Mouse (Mus musculus): ENCODE measurements around the gene Tspan4. TPM values are rescaled to one million over a fixed set of nuclear protein-coding genes. Genes with fewer than 3 reads are reported as not detected.
A peak's percentile ranks its signal among the peaks of the same experiment; 100 is the strongest.

Tspan4 gene
- polyA plus RNA-seq, 1 experiment from 2014 or later: 47.7 TPM

DNA sequence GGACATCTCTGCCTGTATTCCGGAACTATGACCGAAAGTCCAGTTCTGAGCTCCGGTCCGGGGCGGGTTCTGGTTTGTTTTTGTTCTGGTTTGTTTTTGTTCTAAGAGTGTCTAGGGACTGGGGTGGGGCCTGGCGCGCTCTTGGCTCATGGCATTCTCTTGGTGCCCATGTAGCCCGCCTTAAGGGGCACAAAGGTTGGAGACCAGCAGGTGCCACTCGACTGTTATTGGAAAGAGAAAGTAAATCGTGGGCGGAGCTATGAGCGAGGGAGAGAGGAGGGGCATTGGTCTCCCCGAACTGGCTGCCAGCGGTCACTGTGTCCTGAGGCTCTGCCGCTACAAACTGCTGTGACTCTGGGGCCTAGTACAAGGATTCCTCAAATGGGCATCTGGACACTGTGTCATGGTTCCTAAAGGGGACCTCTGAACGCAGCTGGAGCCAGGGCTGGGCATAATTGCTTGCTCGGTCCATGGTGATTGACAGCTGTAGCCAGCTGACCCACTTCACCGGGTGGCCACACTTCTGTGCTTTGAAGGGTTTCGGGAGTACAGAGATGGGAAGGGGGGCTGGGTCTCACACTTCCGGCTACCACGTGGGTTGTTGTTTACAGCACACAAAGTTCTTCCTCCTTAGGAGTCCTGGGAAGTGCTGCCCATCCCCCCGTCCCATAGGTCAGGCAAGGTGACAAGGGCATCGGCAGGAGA lies 19.3 kb upstream of the Tspan4 start:
- peak overlapping the region; percentile 71 for H3K9ac ChIP-seq
- peaks cover 28% of the 10 kb centered on the region for H3K36me3 ChIP-seq (replicated peaks)
- ATAC-seq (ENCODE audit: insufficient read depth): peak; percentile 17
- H3K9me3 ChIP-seq (replicated peaks): no peaks in the 10 kb centered on the region
- H3K4me2 ChIP-seq: peak overlapping the region; percentile 99
- H3K27me3 ChIP-seq: peaks cover 21% of the 10 kb centered on the region
- whole genome bisulfite sequencing (ENCODE audit: insufficient replicate concordance): 2% methylated on average over 23 of the region's 23 CpGs
- H3K4me1 ChIP-seq (replicated peaks): peaks cover 56% of the 10 kb centered on the region
- peak overlapping the region; percentile 78 for H3K4me3 ChIP-seq (replicated peaks)
- peak overlapping the region; percentile 89 for H3K27ac ChIP-seq (replicated peaks)

DNA sequence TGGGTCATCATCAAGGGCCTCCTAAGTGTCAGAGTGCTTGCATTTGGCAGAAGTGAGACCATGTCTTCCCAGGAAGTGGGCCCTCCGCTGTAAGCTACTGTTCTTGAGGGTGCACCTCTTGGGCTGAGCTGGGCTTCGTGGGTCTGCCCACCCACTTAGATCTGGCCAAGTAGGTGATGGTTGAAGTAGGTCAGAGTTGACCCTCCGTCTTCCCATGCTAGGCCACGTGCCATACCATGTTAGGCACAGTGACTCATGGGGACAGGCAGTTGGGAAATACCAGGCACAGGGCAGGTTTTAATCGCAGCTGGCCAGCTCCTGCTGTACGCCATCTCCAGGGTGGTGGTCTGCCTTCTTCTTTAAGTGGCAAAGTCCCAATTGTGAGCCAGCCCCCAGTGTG lies 18.3 kb upstream of the Tspan4 start:
- H3K36me3 ChIP-seq (replicated peaks): peaks cover 18% of the 10 kb centered on the region
- peak overlapping the region; percentile 99 for H3K4me2 ChIP-seq
- peaks cover 31% of the 10 kb centered on the region for H3K27me3 ChIP-seq
- peaks cover 55% of the 10 kb centered on the region for H3K4me1 ChIP-seq (replicated peaks)
- no peaks in the 10 kb centered on the region for H3K9me3 ChIP-seq (replicated peaks)
- no peak overlapping the region for H3K27ac ChIP-seq (replicated peaks)
- H3K9ac ChIP-seq: no peak overlapping the region
- ATAC-seq (ENCODE audit: insufficient read depth): no peak
- WGBS (ENCODE audit: insufficient replicate concordance): 75% methylated on average over 6 of the region's 6 CpGs
- peak overlapping the region; percentile 78; the same call in 1 of the 2 replicates for H3K4me3 ChIP-seq (replicated peaks)

DNA sequence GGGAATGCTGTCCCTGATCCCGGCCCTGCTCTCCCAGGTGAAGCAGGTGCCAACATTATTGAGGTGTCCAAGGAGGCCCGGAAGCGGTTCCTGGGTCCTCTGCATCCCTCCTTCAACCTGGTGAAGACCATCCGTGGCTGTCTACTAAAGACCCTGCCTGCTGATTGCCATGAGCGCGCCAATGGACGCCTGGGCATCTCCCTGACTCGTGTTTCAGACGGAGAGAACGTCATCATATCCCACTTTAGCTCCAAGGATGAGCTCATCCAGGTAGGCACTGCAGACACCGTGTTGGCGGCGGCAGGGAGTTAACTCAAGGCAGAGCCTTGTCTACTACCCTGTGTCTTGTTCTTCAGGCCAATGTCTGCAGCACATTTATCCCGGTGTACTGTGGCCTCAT lies 17.8 kb upstream of the Tspan4 start:
- no peak overlapping the region for H3K27ac ChIP-seq (replicated peaks)
- no peak overlapping the region for H3K4me2 ChIP-seq
- 82% methylated on average over 14 of the region's 14 CpGs for WGBS (ENCODE audit: insufficient replicate concordance)
- no peaks in the 10 kb centered on the region for H3K9me3 ChIP-seq (replicated peaks)
- H3K36me3 ChIP-seq (replicated peaks): peaks cover 13% of the 10 kb centered on the region
- peaks cover 36% of the 10 kb centered on the region for H3K27me3 ChIP-seq
- no peak for ATAC-seq (ENCODE audit: insufficient read depth)
- no peak overlapping the region for H3K9ac ChIP-seq
- H3K4me1 ChIP-seq (replicated peaks): peaks cover 54% of the 10 kb centered on the region
- no peak overlapping the region for H3K4me3 ChIP-seq (replicated peaks)

DNA sequence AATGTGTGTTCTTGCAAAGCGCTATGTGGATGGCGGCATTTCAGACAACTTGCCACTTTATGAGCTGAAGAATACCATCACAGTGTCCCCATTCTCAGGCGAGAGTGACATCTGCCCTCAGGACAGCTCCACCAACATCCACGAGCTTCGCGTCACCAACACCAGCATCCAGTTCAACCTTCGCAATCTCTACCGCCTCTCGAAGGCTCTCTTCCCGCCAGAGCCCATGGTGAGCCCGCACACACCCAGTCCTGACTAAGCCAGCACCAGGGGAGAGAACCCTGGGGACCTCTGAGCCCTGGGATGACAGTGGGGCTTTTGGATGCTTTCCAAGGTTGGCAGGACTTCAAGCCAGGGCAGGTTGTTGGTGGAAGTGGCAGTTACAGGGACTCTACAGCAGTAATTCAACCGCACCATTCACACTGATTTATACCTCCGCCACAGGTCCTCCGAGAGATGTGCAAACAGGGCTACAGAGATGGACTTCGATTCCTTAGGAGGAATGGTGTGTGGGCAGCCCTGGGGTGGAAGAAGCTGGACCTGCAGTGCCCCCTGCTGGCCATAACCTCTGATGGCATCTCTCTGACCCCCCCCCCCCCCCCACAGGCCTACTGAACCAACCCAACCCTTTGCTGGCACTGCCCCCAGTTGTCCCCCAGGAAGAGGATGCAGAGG lies 16.9 kb upstream of the Tspan4 start:
- Histone ChIP-seq H3K27me3 (peaks cover 45% of the 10 kb centered on the region), H3K9me3 (replicated peaks) (no peaks in the 10 kb centered on the region), H3K27ac (replicated peaks) (no peak overlapping the region), H3K9ac (no peak overlapping the region), H3K4me1 (replicated peaks) (peaks cover 55% of the 10 kb centered on the region), H3K36me3 (replicated peaks) (peaks cover 12% of the 10 kb centered on the region; the same call in 1 of the 2 replicates), H3K4me3 (replicated peaks) (no peak overlapping the region), H3K4me2 (no peak overlapping the region)
- ATAC-seq (ENCODE audit: insufficient read depth): no peak
- WGBS (ENCODE audit: insufficient replicate concordance): 77% methylated on average over 15 of the region's 15 CpGs

DNA sequence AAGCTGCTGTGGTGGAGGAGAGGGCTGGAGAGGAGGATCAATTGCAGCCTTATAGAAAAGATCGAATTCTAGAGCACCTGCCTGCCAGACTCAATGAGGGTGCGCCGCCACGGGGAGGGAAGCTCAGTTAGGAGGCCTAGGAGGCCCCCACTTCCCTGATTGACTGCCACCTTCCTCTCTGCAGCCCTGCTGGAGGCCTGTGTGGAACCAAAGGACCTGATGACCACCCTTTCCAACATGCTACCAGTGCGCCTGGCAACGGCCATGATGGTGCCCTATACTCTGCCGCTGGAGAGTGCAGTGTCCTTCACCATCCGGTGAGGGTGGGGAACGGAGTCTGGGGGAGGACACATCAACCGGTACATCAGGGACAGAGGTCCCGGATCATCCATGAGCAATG lies 16.4 kb upstream of the Tspan4 start:
- no peak overlapping the region for H3K27ac ChIP-seq (replicated peaks)
- no peak for ATAC-seq (ENCODE audit: insufficient read depth)
- peaks cover 50% of the 10 kb centered on the region for H3K27me3 ChIP-seq
- H3K36me3 ChIP-seq (replicated peaks): peaks cover 12% of the 10 kb centered on the region; the same call in 1 of the 2 replicates
- no peaks in the 10 kb centered on the region for H3K9me3 ChIP-seq (replicated peaks)
- H3K4me3 ChIP-seq (replicated peaks): no peak overlapping the region
- peaks cover 52% of the 10 kb centered on the region for H3K4me1 ChIP-seq (replicated peaks)
- no peak overlapping the region for H3K4me2 ChIP-seq
- H3K9ac ChIP-seq: no peak overlapping the region
- WGBS (ENCODE audit: insufficient replicate concordance): 88% methylated on average over 11 of the region's 11 CpGs

DNA sequence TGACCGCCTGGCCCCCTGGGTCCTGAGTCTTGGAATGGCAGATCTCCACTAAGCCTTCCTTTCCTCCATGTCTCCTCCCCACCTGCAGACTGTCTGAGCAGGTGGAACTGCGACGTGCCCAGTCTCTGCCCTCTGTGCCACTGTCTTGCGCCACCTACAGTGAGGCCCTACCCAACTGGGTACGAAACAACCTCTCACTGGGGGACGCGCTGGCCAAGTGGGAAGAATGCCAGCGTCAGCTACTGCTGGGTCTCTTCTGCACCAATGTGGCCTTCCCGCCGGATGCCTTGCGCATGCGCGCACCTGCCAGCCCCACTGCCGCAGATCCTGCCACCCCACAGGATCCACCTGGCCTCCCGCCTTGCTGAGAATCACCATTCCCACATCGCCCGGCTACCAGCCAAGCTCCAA lies 15.7 kb upstream of the Tspan4 start:
- ATAC-seq (ENCODE audit: insufficient read depth): no peak

DNA sequence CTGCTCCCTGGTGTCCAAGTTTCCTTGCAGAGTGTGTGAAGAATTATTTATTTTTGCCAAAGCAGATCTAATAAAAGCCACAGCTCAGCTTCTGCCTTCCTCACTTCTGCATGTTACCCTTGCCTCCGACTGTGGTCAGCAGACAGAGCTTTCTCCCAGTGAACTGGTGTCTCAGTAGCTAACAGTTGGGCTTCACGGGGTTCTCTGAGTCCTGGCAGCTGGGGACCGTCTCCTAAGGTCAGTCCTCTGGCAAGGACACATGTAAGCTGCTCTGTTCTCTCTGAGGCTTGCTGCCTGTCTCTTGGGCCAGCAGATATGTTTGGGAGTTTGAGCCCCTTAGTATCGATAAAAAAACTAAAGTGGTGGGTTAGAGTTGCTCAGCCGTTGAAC lies 15.0 kb upstream of the Tspan4 start:
- H3K27me3 ChIP-seq: peaks cover 63% of the 10 kb centered on the region
- peaks cover 50% of the 10 kb centered on the region for H3K4me1 ChIP-seq (replicated peaks)
- H3K4me3 ChIP-seq (replicated peaks): no peak overlapping the region
- WGBS (ENCODE audit: insufficient replicate concordance): 59% methylated on average over 5 of the region's 5 CpGs
- peaks cover 12% of the 10 kb centered on the region; the same call in 1 of the 2 replicates for H3K36me3 ChIP-seq (replicated peaks)
- H3K9me3 ChIP-seq (replicated peaks): no peaks in the 10 kb centered on the region
- no peak for ATAC-seq (ENCODE audit: insufficient read depth)
- no peak overlapping the region for H3K9ac ChIP-seq
- H3K4me2 ChIP-seq: no peak overlapping the region
- H3K27ac ChIP-seq (replicated peaks): no peak overlapping the region

More for the DNA sequence above, 15.7 kb upstream of the Tspan4 start:
- Histone ChIP-seq H3K9ac (no peak overlapping the region), H3K4me1 (replicated peaks) (peaks cover 50% of the 10 kb centered on the region), H3K27me3 (peaks cover 57% of the 10 kb centered on the region), H3K9me3 (replicated peaks) (no peaks in the 10 kb centered on the region), H3K36me3 (replicated peaks) (peaks cover 12% of the 10 kb centered on the region; the same call in 1 of the 2 replicates), H3K27ac (replicated peaks) (no peak overlapping the region), H3K4me3 (replicated peaks) (no peak overlapping the region), H3K4me2 (no peak overlapping the region)
- WGBS (ENCODE audit: insufficient replicate concordance): 84% methylated on average over 17 of the region's 17 CpGs

DNA sequence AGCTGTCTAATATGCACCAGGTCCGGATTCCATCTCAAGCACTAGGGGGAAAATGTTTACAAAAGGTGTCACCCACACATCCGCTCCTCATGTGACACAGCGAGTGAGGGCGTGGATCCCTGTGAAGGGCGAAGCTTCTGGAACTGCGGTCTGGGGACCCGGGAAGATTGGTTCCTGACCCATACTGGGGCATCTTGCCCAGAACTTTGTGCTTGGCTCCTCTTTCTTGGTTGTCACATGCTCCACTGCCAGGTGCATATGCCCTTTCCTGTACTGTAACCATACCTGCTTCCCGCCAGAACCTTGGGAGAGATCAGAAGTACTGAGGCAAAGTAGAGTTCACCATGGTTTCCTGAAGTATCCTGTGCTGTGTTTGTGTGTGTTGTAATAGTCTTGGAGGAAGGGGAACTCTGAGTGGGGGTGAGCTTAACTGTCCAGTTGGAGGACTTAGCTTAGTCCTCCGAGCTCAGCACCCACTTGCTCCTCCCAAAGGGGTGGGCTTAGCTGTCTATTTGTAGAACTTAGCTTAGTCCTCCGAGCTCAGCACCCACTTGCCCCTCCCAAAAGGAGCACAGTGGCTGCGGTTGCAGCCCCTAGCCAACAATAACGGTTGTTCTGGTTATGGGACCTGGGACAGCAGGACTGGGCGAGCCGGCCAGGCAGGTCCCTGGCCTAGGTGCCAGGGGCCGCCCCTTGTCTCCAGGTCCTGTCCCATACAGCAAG lies 14.5 kb upstream of the Tspan4 start, which contains the start of gene Cracr2b:
TSS of gene Cracr2b (plus strand) at position 704 of the 723 bp plus-strand sequence.
- peaks cover 69% of the 10 kb centered on the region for H3K27me3 ChIP-seq
- H3K4me1 ChIP-seq (replicated peaks): peaks cover 51% of the 10 kb centered on the region
- WGBS (ENCODE audit: insufficient replicate concordance): 54% methylated on average over 15 of the region's 15 CpGs
- peak within 1 kb of the TSS; percentile 40; the same call in 1 of the 2 replicates for H3K9ac ChIP-seq
- H3K27ac ChIP-seq (replicated peaks): 0 out of 2 replicates have a peak within 1 kb of the TSS, but pooled peaks have one; percentile 38
- peaks cover 12% of the 10 kb centered on the region; the same call in 1 of the 2 replicates for H3K36me3 ChIP-seq (replicated peaks)
- peak within 1 kb of the TSS; percentile 50 for H3K4me3 ChIP-seq (replicated peaks)
- no peak for ATAC-seq (ENCODE audit: insufficient read depth)
- H3K9me3 ChIP-seq (replicated peaks): no peaks in the 10 kb centered on the region
- H3K4me2 ChIP-seq: peak within 1 kb of the TSS; percentile 66

DNA sequence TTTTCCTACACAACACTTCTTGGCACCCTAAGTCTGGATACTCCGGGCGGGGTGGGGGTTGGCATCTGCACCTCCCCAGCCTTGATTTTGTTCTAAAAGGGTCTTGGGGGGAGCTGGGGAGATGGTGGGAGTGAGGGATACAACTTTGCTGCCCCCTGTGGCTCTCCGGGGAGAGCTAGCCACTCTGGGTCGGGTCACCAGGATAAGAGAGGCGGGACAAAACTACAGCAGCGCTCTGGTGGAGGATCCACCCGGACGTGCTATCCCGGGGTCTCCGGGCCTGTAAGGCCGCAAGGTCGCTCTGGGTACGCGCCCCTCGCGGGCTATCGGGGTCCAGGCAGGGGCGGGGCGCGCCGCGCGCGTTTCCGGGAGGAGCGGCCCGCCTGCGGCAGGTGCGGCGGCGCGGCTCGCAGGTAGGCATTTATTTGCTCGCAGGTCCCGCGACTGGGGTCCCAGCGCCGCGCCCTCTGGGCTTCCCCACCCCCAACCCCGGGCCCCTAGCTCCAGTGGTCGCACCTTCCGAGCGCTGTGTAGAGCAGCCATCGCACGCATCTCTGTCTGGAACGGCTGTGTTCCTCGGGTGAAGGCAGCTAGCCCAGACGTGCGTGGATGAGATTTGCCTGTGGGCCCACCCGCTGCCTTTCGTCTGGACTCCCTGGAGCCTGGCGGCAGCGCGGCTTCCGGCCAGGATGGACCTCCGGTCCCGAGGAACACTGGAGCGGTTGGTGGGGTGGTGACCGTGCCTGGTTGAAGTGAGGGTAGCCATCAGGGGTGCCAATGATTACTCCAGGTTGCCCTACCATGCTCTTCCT lies 13.3 kb upstream of the Tspan4 start:
- Histone ChIP-seq H3K4me2 (peak overlapping the region; percentile 66), H3K27me3 (peaks cover 81% of the 10 kb centered on the region), H3K27ac (replicated peaks) (no peak overlapping the region), H3K36me3 (replicated peaks) (peaks cover 12% of the 10 kb centered on the region; the same call in 1 of the 2 replicates), H3K4me3 (replicated peaks) (peak overlapping the region; percentile 50), H3K9me3 (replicated peaks) (no peaks in the 10 kb centered on the region), H3K9ac (peak overlapping the region; percentile 40; the same call in 1 of the 2 replicates), H3K4me1 (replicated peaks) (peaks cover 49% of the 10 kb centered on the region)
- no peak for ATAC-seq (ENCODE audit: insufficient read depth)
- 3% methylated on average over 54 of the region's 59 CpGs for WGBS (ENCODE audit: insufficient replicate concordance)

DNA sequence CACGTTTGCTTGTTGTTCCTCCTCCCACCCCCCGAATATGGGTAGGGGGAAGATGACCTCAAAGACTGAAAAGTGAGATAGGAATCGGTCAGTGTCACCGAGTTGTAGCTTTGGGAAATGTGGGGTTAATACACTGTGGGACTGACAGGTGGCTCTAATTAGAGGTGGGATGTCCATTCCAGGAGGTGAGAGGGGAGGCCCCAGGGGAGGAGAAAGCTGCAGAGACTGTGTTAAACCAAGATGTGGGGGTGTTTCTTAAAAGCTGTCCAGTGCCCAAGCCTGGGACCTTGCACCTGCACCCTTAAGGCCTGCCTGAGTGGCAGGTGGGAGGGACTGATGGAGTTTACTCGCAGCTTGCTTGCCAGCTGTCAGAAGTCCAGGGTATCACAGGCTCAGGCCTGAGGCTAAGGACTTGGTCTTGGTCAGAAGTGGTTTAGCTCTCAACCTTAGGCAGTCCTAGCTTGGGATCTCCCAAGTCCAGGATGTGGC lies 12.7 kb upstream of the Tspan4 start:
- peaks cover 51% of the 10 kb centered on the region for H3K4me1 ChIP-seq (replicated peaks)
- ATAC-seq (ENCODE audit: insufficient read depth): no peak

More for the DNA sequence above, 12.7 kb upstream of the Tspan4 start:
- Histone ChIP-seq H3K36me3 (replicated peaks) (peaks cover 12% of the 10 kb centered on the region; the same call in 1 of the 2 replicates), H3K9ac (no peak overlapping the region; the same call in 1 of the 2 replicates), H3K27ac (replicated peaks) (0 out of 2 replicates have a peak overlapping the region, but pooled peaks have one; percentile 6), H3K4me2 (peak overlapping the region; percentile 66), H3K4me3 (replicated peaks) (peak overlapping the region; percentile 50), H3K27me3 (peaks cover 84% of the 10 kb centered on the region), H3K9me3 (replicated peaks) (no peaks in the 10 kb centered on the region)
- WGBS (ENCODE audit: insufficient replicate concordance): 16% methylated on average over 5 of the region's 5 CpGs

Measured in liver, embryonic 15.5 days (tissue).